Mouse (Mus musculus) neural tube, embryonic 13.5 days (tissue): ENCODE results near the gene Il27ra. TPM values are rescaled to one million over a fixed set of nuclear protein-coding genes. Genes with fewer than 3 reads are reported as not detected.

Experiments
- ATAC-seq: fragments of 200-750 bp; cut with Nextera tagmentation; 2 replicates; pipeline ENCODE4 v1.8.0; 2017; ENCODE audit warnings: low read depth, mild to moderate bottlenecking, moderate TSS enrichment, moderate library complexity
- H3K27ac ChIP-seq: fragments of 300-500 bp; sonication (generic); replicated peaks from 2 replicates; pipeline ENCODE4 v1.5.1; 2015; ENCODE audit warnings: moderate library complexity, mild to moderate bottlenecking, inconsistent platforms
- H3K27me3 ChIP-seq: fragments of 300-500 bp; sonication (generic); 2 replicates; pipeline ENCODE4 v1.6.1; 2015; ENCODE audit warnings: mild to moderate bottlenecking, inconsistent platforms
- H3K36me3 ChIP-seq: fragments of 300-500 bp; sonication (generic); 2 replicates; pipeline ENCODE4 v1.6.1; 2015; ENCODE audit warnings: mild to moderate bottlenecking, inconsistent platforms
- H3K4me1 ChIP-seq: fragments of 300-500 bp; sonication (generic); replicated peaks from 2 replicates; pipeline ENCODE4 v1.6.1; 2015; ENCODE audit warnings: inconsistent platforms
- H3K4me2 ChIP-seq: fragments of 300-500 bp; sonication (generic); 2 replicates; pipeline ENCODE4 v1.6.1; 2015; ENCODE audit warnings: inconsistent platforms, mild to moderate bottlenecking, moderate library complexity
- H3K4me3 ChIP-seq: fragments of 300-500 bp; sonication (generic); 2 replicates; pipeline ENCODE4 v1.5.1; 2015; ENCODE audit warnings: mild to moderate bottlenecking, inconsistent platforms
- H3K9ac ChIP-seq: fragments of 300-500 bp; sonication (generic); 2 replicates; pipeline ENCODE4 v1.6.1; 2015; ENCODE audit warnings: moderate library complexity, mild to moderate bottlenecking, inconsistent platforms
- H3K9me3 ChIP-seq: fragments of 300-500 bp; sonication (generic); 2 replicates; pipeline ENCODE4 v1.6.1; 2016; ENCODE audit warnings: inconsistent platforms
- WGBS: fragments of 180-500 bp; shearing (Covaris S2); methylation state at CpG from one replicate; pipeline ENCODE4 v1.1.7; 2015; 5-methylcytosine and 5-hydroxymethylcytosine counted together
- polyA plus RNA-seq: library from polyadenylated mRNA; unstranded; fragments of >200 nt; fragmentation: Nextera tagmentation; extraction: Ambion mirVana; gene quantifications from 2 replicates; pipeline ENCODE4 v1.2.1, GENCODE M21; 2015

Gene Il27ra
- polyA plus RNA-seq, 1 experiment from 2014 or later, result 0.43 TPM

- no peak overlapping the region for H3K4me2 ChIP-seq
- ATAC-seq, result no peak
- peaks cover 71% of the 10 kb centered on the region for H3K4me1 ChIP-seq
- no peaks in the 10 kb centered on the region for H3K9me3 ChIP-seq
- 0 out of 2 replicates have a peak overlapping the region, but pooled peaks have one; percentile 9 for H3K9ac ChIP-seq
- no peak overlapping the region for H3K4me3 ChIP-seq
- 88% methylated on average over 10 of the region's 10 CpGs for WGBS
- peaks cover 26% of the 10 kb centered on the region for H3K36me3 ChIP-seq
- H3K27ac ChIP-seq, result 0 out of 2 replicates have a peak overlapping the region, but pooled peaks have one; percentile 77
- H3K27me3 ChIP-seq, result no peaks in the 10 kb centered on the region
These were observed 29.9 kb upstream of the Il27ra start for GRCm38 (mm10) chr8:84072321-84072720.

GRCm38 (mm10) chr8:84071921-84072320, 29.5 kb upstream of the Il27ra start:
- Histone ChIP-seq H3K4me3 (no peak overlapping the region), H3K4me1 (peaks cover 71% of the 10 kb centered on the region), H3K27ac (0 out of 2 replicates have a peak overlapping the region, but pooled peaks have one; percentile 13), H3K9me3 (no peaks in the 10 kb centered on the region), H3K36me3 (peaks cover 22% of the 10 kb centered on the region), H3K27me3 (no peaks in the 10 kb centered on the region), H3K4me2 (no peak overlapping the region), H3K9ac (no peak overlapping the region)
- WGBS, result 85% methylated on average over 3 of the region's 3 CpGs
- no peak for ATAC-seq

- H3K36me3 ChIP-seq, result peaks cover 15% of the 10 kb centered on the region
- no peaks in the 10 kb centered on the region for H3K27me3 ChIP-seq
- ATAC-seq, result no peak
- H3K9ac ChIP-seq, result no peak overlapping the region
- H3K4me1 ChIP-seq, result peaks cover 75% of the 10 kb centered on the region
- 87% methylated on average over 2 of the region's 2 CpGs for whole genome bisulfite sequencing
- H3K4me3 ChIP-seq, result no peak overlapping the region
- no peak overlapping the region for H3K27ac ChIP-seq
- H3K9me3 ChIP-seq, result no peaks in the 10 kb centered on the region
- no peak overlapping the region for H3K4me2 ChIP-seq
These were observed 28.3 kb upstream of the Il27ra start for GRCm38 (mm10) chr8:84070667-84071066.

GRCm38 (mm10) chr8:84070241-84070640, 27.9 kb upstream of the Il27ra start:
- Histone ChIP-seq H3K27ac (0 out of 2 replicates have a peak overlapping the region, but pooled peaks have one; percentile 13), H3K9me3 (no peaks in the 10 kb centered on the region), H3K27me3 (no peaks in the 10 kb centered on the region), H3K4me1 (peaks cover 79% of the 10 kb centered on the region), H3K36me3 (peaks cover 11% of the 10 kb centered on the region), H3K9ac (0 out of 2 replicates have a peak overlapping the region, but pooled peaks have one; percentile 31), H3K4me2 (no peak overlapping the region), H3K4me3 (no peak overlapping the region)
- ATAC-seq, result no peak
- 87% methylated on average over 5 of the region's 5 CpGs for WGBS

GRCm38 (mm10) chr8:84069750-84070149, 27.4 kb upstream of the Il27ra start:
- Histone ChIP-seq H3K4me1 (peaks cover 81% of the 10 kb centered on the region), H3K4me2 (no peak overlapping the region), H3K27me3 (no peaks in the 10 kb centered on the region), H3K27ac (0 out of 2 replicates have a peak overlapping the region, but pooled peaks have one; percentile 13), H3K9me3 (no peaks in the 10 kb centered on the region), H3K9ac (0 out of 2 replicates have a peak overlapping the region, but pooled peaks have one; percentile 31), H3K4me3 (no peak overlapping the region), H3K36me3 (peaks cover 6% of the 10 kb centered on the region; the same call in 1 of the 2 replicates)
- WGBS, result 47% methylated on average over 2 of the region's 2 CpGs
- ATAC-seq, result no peak

GRCm38 (mm10) chr8:84069169-84069568, 26.8 kb upstream of the Il27ra start:
- Histone ChIP-seq H3K4me1 (peaks cover 77% of the 10 kb centered on the region), H3K9ac (0 out of 2 replicates have a peak overlapping the region, but pooled peaks have one; percentile 31), H3K9me3 (no peaks in the 10 kb centered on the region), H3K36me3 (0 out of 2 replicates have a peak, but pooled peaks cover under 1% of the 10 kb centered on the region), H3K27ac (no peak overlapping the region), H3K27me3 (no peaks in the 10 kb centered on the region), H3K4me2 (no peak overlapping the region), H3K4me3 (no peak overlapping the region)
- no peak for ATAC-seq
- WGBS, result 46% methylated on average over 1 of the region's 1 CpGs

- Histone ChIP-seq H3K27me3 (no peaks in the 10 kb centered on the region), H3K4me2 (peak overlapping the region; percentile 55; the same call in 1 of the 2 replicates), H3K9me3 (no peaks in the 10 kb centered on the region), H3K9ac (peak overlapping the region; percentile 58; the same call in 1 of the 2 replicates), H3K27ac (no peak overlapping the region), H3K4me1 (peaks cover 70% of the 10 kb centered on the region), H3K36me3 (no peaks in the 10 kb centered on the region), H3K4me3 (0 out of 2 replicates have a peak overlapping the region, but pooled peaks have one; percentile 1)
- 82% methylated on average over 12 of the region's 12 CpGs for WGBS
- ATAC-seq, result no peak
These were observed 26.1 kb upstream of the Il27ra start for GRCm38 (mm10) chr8:84068316-84069035.

- H3K4me2 ChIP-seq, result peak overlapping the region; percentile 55
- no peak for ATAC-seq
- H3K4me1 ChIP-seq, result peaks cover 64% of the 10 kb centered on the region
- WGBS, result 87% methylated on average over 7 of the region's 7 CpGs
- no peaks in the 10 kb centered on the region for H3K36me3 ChIP-seq
- no peak overlapping the region for H3K27ac ChIP-seq
- H3K4me3 ChIP-seq, result peak overlapping the region; percentile 77
- peak overlapping the region; percentile 58 for H3K9ac ChIP-seq
- no peaks in the 10 kb centered on the region for H3K27me3 ChIP-seq
- H3K9me3 ChIP-seq, result no peaks in the 10 kb centered on the region
These were observed 25.5 kb upstream of the Il27ra start for GRCm38 (mm10) chr8:84067911-84068310.

GRCm38 (mm10) chr8:84067047-84067573, 24.7 kb upstream of the Il27ra start:
- Histone ChIP-seq H3K4me2 (peak overlapping the region; percentile 55), H3K27me3 (no peaks in the 10 kb centered on the region), H3K27ac (peak overlapping the region; percentile 97), H3K4me1 (peaks cover 56% of the 10 kb centered on the region), H3K4me3 (peak overlapping the region; percentile 77), H3K36me3 (no peaks in the 10 kb centered on the region), H3K9ac (peak overlapping the region; percentile 86), H3K9me3 (no peaks in the 10 kb centered on the region)
- peak; percentile 78 for ATAC-seq
- 1% methylated on average over 39 of the region's 58 CpGs for WGBS

- peak within 1 kb of the TSS; percentile 97 for H3K27ac ChIP-seq
- peak within 1 kb of the TSS; percentile 86 for H3K4me2 ChIP-seq
- no peaks in the 10 kb centered on the region for H3K9me3 ChIP-seq
- ATAC-seq, result peak; percentile 98
- H3K4me3 ChIP-seq, result peak within 1 kb of the TSS; percentile 77
- under 1% methylated on average over 51 of the region's 51 CpGs for WGBS
- H3K9ac ChIP-seq, result peak within 1 kb of the TSS; percentile 86
- peaks cover 49% of the 10 kb centered on the region for H3K4me1 ChIP-seq
- H3K36me3 ChIP-seq, result no peaks in the 10 kb centered on the region
- H3K27me3 ChIP-seq, result no peaks in the 10 kb centered on the region
These were observed 24.0 kb upstream of the Il27ra start, which contains the start of gene Rfx1 for GRCm38 (mm10) chr8:84066291-84066930. Gene Rfx1, plus strand, starts transcription at chr8:84066834.

- no peaks in the 10 kb centered on the region for H3K36me3 ChIP-seq
- ATAC-seq, result no peak
- H3K9ac ChIP-seq, result peak overlapping the region; percentile 77
- H3K27ac ChIP-seq, result peak overlapping the region; percentile 88
- peak overlapping the region; percentile 86 for H3K4me2 ChIP-seq
- H3K27me3 ChIP-seq, result no peaks in the 10 kb centered on the region
- H3K4me1 ChIP-seq, result peaks cover 42% of the 10 kb centered on the region
- H3K4me3 ChIP-seq, result peak overlapping the region; percentile 77
- H3K9me3 ChIP-seq, result no peaks in the 10 kb centered on the region
- WGBS, result 17% methylated on average over 5 of the region's 5 CpGs
These were observed 23.2 kb upstream of the Il27ra start for GRCm38 (mm10) chr8:84065457-84066072.
